Mouse (Mus musculus): Measurements from ENCODE around the gene Cryz. TPM values are rescaled to one million over a fixed set of nuclear protein-coding genes. Genes with fewer than 3 reads are reported as not detected.

Cryz gene
- polyA plus RNA-seq, 1 experiment: 37.9 TPM

GRCm38 (mm10) chr3:154664636-154665035 lies 68.1 kb downstream of the Cryz start:
- H3K27me3 ChIP-seq (ENCODE audit: control insufficient read depth, insufficient read depth, low read length, poor library complexity, severe bottlenecking): no peaks in the 10 kb centered on the region
- no peak for TF ChIP-seq EP300 (IDR thresholded peaks at IDR 0.05; ENCODE audit: insufficient read depth, low read depth, low read length)
- TF ChIP-seq CTCF (IDR thresholded peaks at IDR 0.05; ENCODE audit: low read depth, low read length): no peak
- TF ChIP-seq POLR2A (IDR thresholded peaks at IDR 0.05; ENCODE audit: insufficient read depth, low read length): no peak
- no peaks in the 10 kb centered on the region for H3K4me1 ChIP-seq (ENCODE audit: control insufficient read depth, insufficient read depth, low read length)
- H3K27ac ChIP-seq (ENCODE audit: insufficient read depth, low read length): no peak overlapping the region
- no peak overlapping the region for H3K4me3 ChIP-seq (ENCODE audit: low read depth, low read length)
- no peaks in the 10 kb centered on the region for H3K36me3 ChIP-seq (ENCODE audit: control insufficient read depth, insufficient read depth, low read length, poor library complexity, severe bottlenecking)
- no peaks in the 10 kb centered on the region for H3K9me3 ChIP-seq (replicated peaks; ENCODE audit: control insufficient read depth, insufficient read depth, low read length, poor library complexity, severe bottlenecking)
- H3K9ac ChIP-seq (ENCODE audit: low read depth, poor library complexity, severe bottlenecking): no peak overlapping the region

- Histone ChIP-seq H3K36me3 (ENCODE audit: control insufficient read depth, insufficient read depth, low read length, poor library complexity, severe bottlenecking) (no peaks in the 10 kb centered on the region), H3K9me3 (replicated peaks; ENCODE audit: control insufficient read depth, insufficient read depth, low read length, poor library complexity, severe bottlenecking) (no peaks in the 10 kb centered on the region), H3K27me3 (ENCODE audit: control insufficient read depth, insufficient read depth, low read length, poor library complexity, severe bottlenecking) (no peaks in the 10 kb centered on the region), H3K4me1 (ENCODE audit: control insufficient read depth, insufficient read depth, low read length) (no peaks in the 10 kb centered on the region), H3K4me3 (ENCODE audit: low read depth, low read length) (no peak overlapping the region), H3K27ac (ENCODE audit: insufficient read depth, low read length) (no peak overlapping the region), H3K9ac (ENCODE audit: low read depth, poor library complexity, severe bottlenecking) (no peak overlapping the region)
- TF ChIP-seq EP300 (IDR thresholded peaks at IDR 0.05; ENCODE audit: insufficient read depth, low read depth, low read length) (no peak), CTCF (IDR thresholded peaks at IDR 0.05; ENCODE audit: low read depth, low read length) (no peak), POLR2A (IDR thresholded peaks at IDR 0.05; ENCODE audit: insufficient read depth, low read length) (no peak)
Observed at GRCm38 (mm10) chr3:154668485-154668884, 72.0 kb downstream of the Cryz start.

DNA sequence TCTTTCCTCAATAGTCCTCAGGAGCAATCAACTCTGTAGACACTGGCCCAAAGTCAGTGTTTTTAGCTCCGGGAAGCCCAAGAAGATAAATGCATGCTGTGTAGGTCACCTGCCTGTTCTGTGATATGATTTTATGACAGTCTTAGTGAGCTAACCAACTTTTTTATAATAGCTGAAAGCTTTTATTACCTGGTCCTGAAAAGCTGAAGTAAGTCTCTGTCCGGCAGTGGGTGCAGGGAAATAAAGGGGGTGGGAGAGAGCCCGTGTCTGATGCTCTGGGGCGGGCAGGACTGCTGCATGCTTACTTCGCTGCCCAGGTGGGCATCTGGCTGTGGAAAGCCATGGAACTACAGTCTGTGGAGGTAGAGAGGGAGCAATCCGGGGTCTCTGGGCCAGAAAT lies 74.1 kb downstream of the Cryz start:
- Histone ChIP-seq H3K4me3 (ENCODE audit: low read depth, low read length) (no peak overlapping the region), H3K27me3 (ENCODE audit: control insufficient read depth, insufficient read depth, low read length, poor library complexity, severe bottlenecking) (no peaks in the 10 kb centered on the region), H3K27ac (ENCODE audit: insufficient read depth, low read length) (no peak overlapping the region), H3K36me3 (ENCODE audit: control insufficient read depth, insufficient read depth, low read length, poor library complexity, severe bottlenecking) (no peaks in the 10 kb centered on the region), H3K4me1 (ENCODE audit: control insufficient read depth, insufficient read depth, low read length) (no peaks in the 10 kb centered on the region), H3K9me3 (replicated peaks; ENCODE audit: control insufficient read depth, insufficient read depth, low read length, poor library complexity, severe bottlenecking) (no peaks in the 10 kb centered on the region), H3K9ac (ENCODE audit: low read depth, poor library complexity, severe bottlenecking) (no peak overlapping the region)
- TF ChIP-seq CTCF (IDR thresholded peaks at IDR 0.05; ENCODE audit: low read depth, low read length) (no peak), EP300 (IDR thresholded peaks at IDR 0.05; ENCODE audit: insufficient read depth, low read depth, low read length) (no peak), POLR2A (IDR thresholded peaks at IDR 0.05; ENCODE audit: insufficient read depth, low read length) (no peak)

- H3K4me1 ChIP-seq (ENCODE audit: control insufficient read depth, insufficient read depth, low read length): no peaks in the 10 kb centered on the region
- no peaks in the 10 kb centered on the region for H3K9me3 ChIP-seq (replicated peaks; ENCODE audit: control insufficient read depth, insufficient read depth, low read length, poor library complexity, severe bottlenecking)
- no peaks in the 10 kb centered on the region for H3K36me3 ChIP-seq (ENCODE audit: control insufficient read depth, insufficient read depth, low read length, poor library complexity, severe bottlenecking)
- H3K9ac ChIP-seq (ENCODE audit: low read depth, poor library complexity, severe bottlenecking): no peak overlapping the region
- H3K4me3 ChIP-seq (ENCODE audit: low read depth, low read length): no peak overlapping the region
- TF ChIP-seq POLR2A (IDR thresholded peaks at IDR 0.05; ENCODE audit: insufficient read depth, low read length) (no peak), EP300 (IDR thresholded peaks at IDR 0.05; ENCODE audit: insufficient read depth, low read depth, low read length) (no peak), CTCF (IDR thresholded peaks at IDR 0.05; ENCODE audit: low read depth, low read length) (no peak)
- H3K27me3 ChIP-seq (ENCODE audit: control insufficient read depth, insufficient read depth, low read length, poor library complexity, severe bottlenecking): no peaks in the 10 kb centered on the region
- H3K27ac ChIP-seq (ENCODE audit: insufficient read depth, low read length): no peak overlapping the region
Observed at GRCm38 (mm10) chr3:154671013-154671412, 74.5 kb downstream of the Cryz start.

Other genes starting within 250 kb of the Cryz start
- 5.9 and 11.6 TPM in 2 replicates for gene Tyw3, start 393 bp downstream of the Cryz start, polyA plus RNA-seq (2011; ENCODE audit: insufficient read depth, insufficient read length, low read depth, missing spikeins)
- gene Erich3, start 67.1 kb downstream of the Cryz start, polyA plus RNA-seq (2011; ENCODE audit: insufficient read depth, insufficient read length, low read depth, missing spikeins): 0.64 and 0.67 TPM in 2 replicates